Mouse (Mus musculus): ENCODE measurements at regions not wholly inside any gene's neighbourhood (a gene's known extent, or its start where the extent isn't known, plus 50 kb on each side); places are given as distances from the start of the nearest gene placed in this dataset.

DNA sequence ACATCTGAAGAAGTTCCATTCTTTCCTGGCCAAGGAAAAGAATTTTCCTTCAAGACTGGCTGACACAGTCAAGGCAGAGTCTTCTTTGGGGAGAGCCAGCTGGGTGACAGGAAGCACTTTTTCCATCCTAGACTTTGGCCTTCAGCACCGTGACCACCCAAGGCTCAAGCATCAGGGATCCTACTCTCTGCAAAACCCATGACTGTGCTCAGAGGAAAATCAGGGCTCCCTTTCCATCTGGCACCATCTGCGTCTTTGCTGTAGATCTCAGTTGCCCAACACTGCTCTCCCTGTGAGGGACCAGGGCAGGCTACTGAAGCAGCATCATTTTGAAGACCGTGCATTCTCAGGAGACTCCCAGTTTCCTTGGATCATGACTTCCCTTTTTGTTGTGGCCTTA, 51.1 kb upstream of the 1700012B07Rik start:
- ATAC-seq, result peak; percentile 27; the same call in 1 of the 2 replicates
- peak; percentile 27 for DNase-seq (ENCODE audit: low spot score)
- WGBS, result 76% methylated on average over 3 of the region's 3 CpGs

More for the DNA sequence above, 51.1 kb upstream of the 1700012B07Rik start:
- Histone ChIP-seq H3K4me1 (ENCODE audit: insufficient read depth, low read depth, low read length) (no peaks in the 10 kb centered on the region), H3K27me3 (replicated peaks; ENCODE audit: insufficient read depth, low read length) (no peaks in the 10 kb centered on the region), H3K9ac (replicated peaks; ENCODE audit: low read depth) (no peak overlapping the region), H3K4me3 (ENCODE audit: low read depth, low read length) (no peak overlapping the region), H3K9me3 (ENCODE audit: low read length) (no peaks in the 10 kb centered on the region), H3K4me2 (replicated peaks; ENCODE audit: low read depth, low read length) (no peak overlapping the region), H3K36me3 (ENCODE audit: insufficient read depth, low read length) (no peaks in the 10 kb centered on the region), H3K27ac (ENCODE audit: low read length) (no peak overlapping the region)
- TF ChIP-seq EP300 (IDR thresholded peaks at IDR 0.05) (no peak), CTCF (IDR thresholded peaks at IDR 0.05) (no peak)

Data from lung, postnatal 0 days (tissue).